Mouse (Mus musculus) ES-Bruce4 (cell line): Measurements from ENCODE around the gene Faf2.

Experiments used
- CTCF ChIP-seq: IDR thresholded peaks from one replicate; pipeline ENCODE4 v1.8.1; 2011; ENCODE audit warnings: low read depth, low read length
- POLR2A ChIP-seq: IDR thresholded peaks from one replicate; pipeline ENCODE4 v1.8.1; 2011; ENCODE audit warnings: low read length; ENCODE audit not compliant: insufficient read depth

DNA sequence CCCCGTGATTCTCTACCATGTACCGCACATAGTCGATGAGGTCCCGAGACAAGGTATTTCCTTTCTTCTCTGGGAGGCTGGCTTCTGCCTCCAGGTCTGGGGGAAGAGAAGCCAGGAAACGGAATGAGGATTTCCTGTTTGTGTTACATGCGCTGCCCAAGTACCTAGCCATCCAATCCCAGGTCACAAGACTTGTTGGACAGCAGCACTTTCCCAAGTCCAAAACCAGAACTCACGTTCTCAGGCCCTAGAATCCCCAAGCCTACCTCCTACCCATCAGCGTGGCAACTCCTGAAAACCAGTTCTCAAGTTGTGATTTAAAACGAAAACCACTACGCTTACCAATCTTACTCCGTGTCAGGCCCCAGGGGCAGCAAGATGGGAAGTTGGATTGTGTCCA is 35.8 kb upstream of the Faf2 start:
- TF ChIP-seq CTCF (no peak), POLR2A (no peak)
